12 mouse cellular contexts compared by ENCODE assay signal in genomic region chr13:54035541-54035940, GRCm38 (mm10). TPM values are rescaled to one million over a fixed set of nuclear protein-coding genes. Genes with fewer than 3 reads are reported as not detected.
A peak's percentile ranks its signal among the peaks of the same experiment; 100 is the strongest.
DNase-seq lines count a peak whose midpoint lies in the region; ATAC-seq and TF ChIP-seq lines count a peak whose summit lies in the region.
"Had no signal": no experiment of that assay in that cellular context is flagged by ENCODE, and none has a peak within 500 bp of the region (broad histone marks: within the 10 kb centered on the region; RNA-seq: fewer than 3 reads in every experiment).

No protein-coding gene starts in this region.

- 75% methylated on average over 1 of the region's 1 CpGs for WGBS in hindbrain, postnatal 0 days
- WGBS in hindbrain, embryonic 14.5 days = 68% methylated on average over 1 of the region's 1 CpGs
- WGBS in neural tube, embryonic 15.5 days = 76% methylated on average over 1 of the region's 1 CpGs

- H3K4me3 ChIP-seq in hindbrain, postnatal 0 days (ENCODE audit: low read length) = no peak overlapping the region
- H3K4me3 ChIP-seq in hindbrain, embryonic 14.5 days (replicated peaks; ENCODE audit: low read length) = no peak overlapping the region
- H3K4me3 ChIP-seq in neural tube, embryonic 15.5 days (replicated peaks) = no peak overlapping the region
- H3K4me3 ChIP-seq: hindbrain, embryonic 10.5 days; limb, embryonic 13.5 days; midbrain, embryonic 12.5 days had no signal

- TF ChIP-seq CTCF in hindbrain, postnatal 0 days (IDR thresholded peaks at IDR 0.05; ENCODE audit: low read depth) = peak; percentile 54

- H3K27ac ChIP-seq in hindbrain, postnatal 0 days = no peak overlapping the region
- no peak overlapping the region for H3K27ac ChIP-seq in hindbrain, embryonic 14.5 days
- no peak overlapping the region for H3K27ac ChIP-seq in neural tube, embryonic 15.5 days (replicated peaks)
- H3K27ac ChIP-seq: hindbrain, embryonic 10.5 days; limb, embryonic 13.5 days; midbrain, embryonic 12.5 days had no signal

- H3K4me2 ChIP-seq in hindbrain, postnatal 0 days (ENCODE audit: low read depth, low read length) = no peak overlapping the region
- no peak overlapping the region for H3K4me2 ChIP-seq in hindbrain, embryonic 14.5 days (replicated peaks)
- no peak overlapping the region for H3K4me2 ChIP-seq in neural tube, embryonic 15.5 days
- H3K4me2 ChIP-seq: limb, embryonic 13.5 days; midbrain, embryonic 12.5 days had no signal

- DNase-seq in hindbrain, postnatal 0 days (ENCODE audit: low spot score) = no peak
- DNase-seq in hindbrain, embryonic 14.5 days (ENCODE audit: low spot score) = no peak
- DNase-seq in neural tube, embryonic 10.5 days (ENCODE audit: extremely low spot score, low spot score) = peak; percentile 26
- DNase-seq in R1 (ENCODE audit: low read depth, low spot score) = peak; percentile 57
- DNase-seq in retina, postnatal 1 day = peak; percentile 34
- no peak for DNase-seq in natural killer cell, adult 2 months (ENCODE audit: low spot score in 2 of 2)
- no peak for DNase-seq in gastrocnemius, adult 18-20 months (ENCODE audit: low spot score)

- H3K9me3 ChIP-seq in hindbrain, postnatal 0 days (ENCODE audit: low read length) = no peaks in the 10 kb centered on the region
- H3K9me3 ChIP-seq in hindbrain, embryonic 14.5 days (ENCODE audit: control insufficient read depth, low read length) = no peaks in the 10 kb centered on the region
- no peaks in the 10 kb centered on the region for H3K9me3 ChIP-seq in neural tube, embryonic 15.5 days (replicated peaks)
- H3K9me3 ChIP-seq: hindbrain, embryonic 10.5 days; limb, embryonic 13.5 days; midbrain, embryonic 12.5 days had no signal

- H3K27me3 ChIP-seq in hindbrain, postnatal 0 days (ENCODE audit: insufficient read depth, low read length) = no peaks in the 10 kb centered on the region
- no peaks in the 10 kb centered on the region for H3K27me3 ChIP-seq in hindbrain, embryonic 14.5 days (ENCODE audit: control insufficient read depth, insufficient read depth, low read length)
- no peaks in the 10 kb centered on the region for H3K27me3 ChIP-seq in neural tube, embryonic 15.5 days (replicated peaks)
- H3K27me3 ChIP-seq: midbrain, embryonic 12.5 days had no signal

- H3K36me3 ChIP-seq in hindbrain, postnatal 0 days (ENCODE audit: insufficient read depth, low read length) = no peaks in the 10 kb centered on the region
- H3K36me3 ChIP-seq in hindbrain, embryonic 14.5 days (replicated peaks; ENCODE audit: control insufficient read depth, insufficient read depth) = no peaks in the 10 kb centered on the region
- H3K36me3 ChIP-seq in neural tube, embryonic 15.5 days = no peaks in the 10 kb centered on the region
- H3K36me3 ChIP-seq: hindbrain, embryonic 10.5 days; limb, embryonic 13.5 days; midbrain, embryonic 12.5 days had no signal

- H3K4me1 ChIP-seq in hindbrain, postnatal 0 days (ENCODE audit: insufficient read depth, low read length) = no peaks in the 10 kb centered on the region
- H3K4me1 ChIP-seq in hindbrain, embryonic 14.5 days (replicated peaks; ENCODE audit: control insufficient read depth, insufficient read depth, low read length) = no peaks in the 10 kb centered on the region
- H3K4me1 ChIP-seq in neural tube, embryonic 15.5 days = no peaks in the 10 kb centered on the region
- H3K4me1 ChIP-seq: hindbrain, embryonic 10.5 days; limb, embryonic 13.5 days; midbrain, embryonic 12.5 days had no signal

- H3K9ac ChIP-seq in hindbrain, postnatal 0 days (replicated peaks; ENCODE audit: low read length) = no peak overlapping the region
- no peak overlapping the region for H3K9ac ChIP-seq in hindbrain, embryonic 14.5 days
- H3K9ac ChIP-seq in neural tube, embryonic 15.5 days (replicated peaks) = no peak overlapping the region
- H3K9ac ChIP-seq: limb, embryonic 13.5 days; midbrain, embryonic 12.5 days had no signal

- no peak for ATAC-seq in hindbrain, postnatal 0 days
- no peak for ATAC-seq in hindbrain, embryonic 14.5 days (ENCODE audit: low FRiP score)
- no peak for ATAC-seq in neural tube, embryonic 15.5 days (ENCODE audit: low FRiP score)
- ATAC-seq: forebrain, embryonic 16.5 days had no signal

RNA-seq across cellular contexts. Expression of gene Drd1, which starts 20.0 kb away (rescaled TPM):
- total RNA-seq in hindbrain, postnatal 0 days (2014; rRNA removed) = 1.2 and 2.1 TPM in 2 replicates
- polyA plus RNA-seq in hindbrain, postnatal 0 days (2015; fragmentation: Nextera tagmentation; extraction: Ambion mirVana) = 1.2 TPM in 2 replicates
- polyA plus RNA-seq in hindbrain, embryonic 14.5 days (2014; fragmentation: Nextera tagmentation; extraction: Ambion mirVana) = 1.3 and 1.6 TPM in 2 replicates
- 1.3 and 2.0 TPM in 2 replicates for polyA plus RNA-seq in neural tube, embryonic 15.5 days (2015; fragmentation: Nextera tagmentation; extraction: Ambion mirVana)
- under 1 TPM; 0.07 to 0.48 TPM for total RNA-seq in gastrocnemius, adult 18-20 months (2021)
- polyA plus RNA-seq: limb, embryonic 13.5 days had no signal

RNA-seq across cellular contexts. Expression of gene Sfxn1, which starts 36.1 kb away (rescaled TPM):
- 64.5 and 73.7 TPM in 2 replicates for total RNA-seq in hindbrain, postnatal 0 days (2014; rRNA removed)
- 102 and 103 TPM in 2 replicates for polyA plus RNA-seq in hindbrain, postnatal 0 days (2015; fragmentation: Nextera tagmentation; extraction: Ambion mirVana)
- polyA plus RNA-seq in hindbrain, embryonic 14.5 days (2014; fragmentation: Nextera tagmentation; extraction: Ambion mirVana) = 89.2 and 92.6 TPM in 2 replicates
- 73.1 and 75.6 TPM in 2 replicates for polyA plus RNA-seq in neural tube, embryonic 15.5 days (2015; fragmentation: Nextera tagmentation; extraction: Ambion mirVana)
- 1 to 10 TPM; 1.4 to 1.6 TPM for total RNA-seq in gastrocnemius, adult 18-20 months (2021)

Comparison
In these comparisons a context has a peak if more than half of its experiments do, and no peak if none do; other contexts are left out.
1. DNase-seq: peak in neural tube, embryonic 10.5 days (single experiment), R1 (single experiment) and retina, postnatal 1 day (single experiment); none in hindbrain, postnatal 0 days (single experiment), hindbrain, embryonic 14.5 days (single experiment), natural killer cell, adult 2 months (0 of 2) and gastrocnemius, adult 18-20 months (single experiment).